Mouse (Mus musculus) liver, postnatal 0 days (tissue): ENCODE results near the gene Psip1. TPM values are rescaled to one million over a fixed set of nuclear protein-coding genes. Genes with fewer than 3 reads are reported as not detected.

Experiments used
- ATAC-seq: fragments of 200-750 bp; cut with Nextera tagmentation; 2 replicates; pipeline ENCODE4 v1.8.0; 2017; ENCODE audit warnings: mild to moderate bottlenecking, moderate library complexity
- DNase-seq: peaks from one replicate; pipeline ENCODE4 v3.0.0-alpha.2; 2016
- H3K27ac ChIP-seq: fragments of 300-500 bp; sonication (generic); 2 replicates; pipeline ENCODE4 v1.5.1; 2014; ENCODE audit warnings: antibody characterized with exemption, moderate library complexity, mild to moderate bottlenecking, low read depth
- H3K27me3 ChIP-seq: fragments of 300-500 bp; sonication (generic); 2 replicates; pipeline ENCODE4 v1.6.1; 2014; ENCODE audit warnings: low read length, control low read depth, mixed read lengths; ENCODE audit not compliant: insufficient read depth
- H3K36me3 ChIP-seq: fragments of 300-500 bp; sonication (generic); replicated peaks from 2 replicates; pipeline ENCODE4 v1.6.1; 2014; ENCODE audit warnings: mild to moderate bottlenecking, control low read depth, low read length, moderate library complexity, mixed read lengths; ENCODE audit not compliant: insufficient read depth
- H3K4me1 ChIP-seq: fragments of 300-500 bp; sonication (generic); 2 replicates; pipeline ENCODE4 v1.6.1; 2014; ENCODE audit warnings: antibody characterized with exemption, mild to moderate bottlenecking, control low read depth; ENCODE audit not compliant: insufficient read depth
- H3K4me2 ChIP-seq: fragments of 300-500 bp; sonication (generic); 2 replicates; pipeline ENCODE4 v1.6.1; 2014; ENCODE audit warnings: low read depth, mild to moderate bottlenecking, low read length, moderate library complexity, mixed read lengths
- H3K4me3 ChIP-seq: fragments of 300-500 bp; sonication (generic); 2 replicates; pipeline ENCODE4 v1.5.1; 2014; ENCODE audit warnings: low read depth, low read length
- H3K9ac ChIP-seq: fragments of 300-500 bp; sonication (generic); replicated peaks from 2 replicates; pipeline ENCODE4 v1.6.1; 2014; ENCODE audit warnings: mild to moderate bottlenecking, moderate library complexity
- H3K9me3 ChIP-seq: fragments of 300-500 bp; sonication (generic); 2 replicates; pipeline ENCODE4 v1.6.1; 2016; ENCODE audit warnings: mild to moderate bottlenecking, control low read depth, low read length, mixed read lengths
- CTCF ChIP-seq: sonication (generic); IDR thresholded peaks from 2 replicates; pipeline ENCODE4 v1.5.1; 2016; ENCODE audit warnings: antibody characterized with exemption, low read depth
- EP300 ChIP-seq: IDR thresholded peaks from 2 replicates; pipeline ENCODE4 v1.6.1; 2016; ENCODE audit warnings: antibody characterized with exemption, low read depth, mild to moderate bottlenecking
- WGBS: fragments of 180-500 bp; shearing (Covaris S2); extraction: QIAGEN DNeasy Blood & Tissue Kit; methylation state at CpG from one replicate; pipeline ENCODE4 v1.1.7; 2014; ENCODE audit not compliant: insufficient replicate concordance; 5-methylcytosine and 5-hydroxymethylcytosine counted together
- polyA plus RNA-seq: library from polyadenylated mRNA; unstranded; fragments of >200 nt; fragmentation: Nextera tagmentation; extraction: Ambion mirVana; gene quantifications from 2 replicates; pipeline ENCODE4 v1.2.1, GENCODE M21; 2015

The Psip1 gene
- polyA plus RNA-seq, 1 experiment from 2014 or later, result 30.1 TPM

- 89% methylated on average over 4 of the region's 4 CpGs for WGBS
- peaks cover 33% of the 10 kb centered on the region for H3K36me3 ChIP-seq
- DNase-seq, result no peak
- no peak overlapping the region for H3K4me3 ChIP-seq
- no peak overlapping the region for H3K9ac ChIP-seq
- H3K4me1 ChIP-seq, result no peaks in the 10 kb centered on the region
- no peak for ATAC-seq
- H3K27ac ChIP-seq, result no peak overlapping the region
- H3K9me3 ChIP-seq, result no peaks in the 10 kb centered on the region
- no peaks in the 10 kb centered on the region for H3K27me3 ChIP-seq
- no peak for TF ChIP-seq EP300
- peak; percentile 47 for TF ChIP-seq CTCF
- no peak overlapping the region for H3K4me2 ChIP-seq
Measured at GRCm38 (mm10) chr4:83428845-83429244, 57.4 kb downstream of the Psip1 start.

DNA sequence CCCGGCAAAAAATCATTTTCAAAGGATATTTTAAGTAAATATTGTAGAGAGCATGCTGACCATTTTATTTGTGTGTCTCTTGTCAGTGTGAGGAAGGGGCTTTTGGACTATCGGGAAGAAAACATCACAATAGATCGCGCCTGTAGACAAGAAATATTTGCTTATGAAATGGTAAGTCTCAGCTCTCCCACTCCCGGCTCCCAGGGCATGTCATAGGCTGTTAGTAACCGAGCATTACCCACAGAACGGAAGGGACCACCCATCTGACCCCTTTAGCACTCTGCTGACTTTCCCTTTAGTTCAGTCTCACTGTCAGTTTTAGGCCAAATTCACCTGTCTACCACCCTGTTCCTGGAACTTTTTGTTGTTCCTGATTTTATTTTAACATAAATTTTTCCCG is 58.6 kb downstream of the Psip1 start:
- Histone ChIP-seq H3K4me3 (no peak overlapping the region), H3K27ac (no peak overlapping the region), H3K9me3 (no peaks in the 10 kb centered on the region), H3K36me3 (peaks cover 36% of the 10 kb centered on the region), H3K9ac (no peak overlapping the region), H3K4me1 (no peaks in the 10 kb centered on the region), H3K27me3 (no peaks in the 10 kb centered on the region), H3K4me2 (no peak overlapping the region)
- DNase-seq, result no peak
- ATAC-seq, result no peak
- 94% methylated on average over 8 of the region's 8 CpGs for WGBS
- TF ChIP-seq CTCF (no peak), EP300 (no peak)

- DNase-seq (no peak), ATAC-seq (no peak)
- no peak for TF ChIP-seq EP300
- TF ChIP-seq CTCF, result no peak
- 83% methylated on average over 7 of the region's 7 CpGs for WGBS
- no peak overlapping the region for H3K4me2 ChIP-seq
- H3K9ac ChIP-seq, result no peak overlapping the region
- H3K9me3 ChIP-seq, result no peaks in the 10 kb centered on the region
- no peak overlapping the region for H3K27ac ChIP-seq
- H3K4me1 ChIP-seq, result no peaks in the 10 kb centered on the region
- peaks cover 31% of the 10 kb centered on the region for H3K36me3 ChIP-seq
- H3K4me3 ChIP-seq, result no peak overlapping the region
- no peaks in the 10 kb centered on the region for H3K27me3 ChIP-seq
Measured at GRCm38 (mm10) chr4:83427141-83427540, 59.1 kb downstream of the Psip1 start.

DNA sequence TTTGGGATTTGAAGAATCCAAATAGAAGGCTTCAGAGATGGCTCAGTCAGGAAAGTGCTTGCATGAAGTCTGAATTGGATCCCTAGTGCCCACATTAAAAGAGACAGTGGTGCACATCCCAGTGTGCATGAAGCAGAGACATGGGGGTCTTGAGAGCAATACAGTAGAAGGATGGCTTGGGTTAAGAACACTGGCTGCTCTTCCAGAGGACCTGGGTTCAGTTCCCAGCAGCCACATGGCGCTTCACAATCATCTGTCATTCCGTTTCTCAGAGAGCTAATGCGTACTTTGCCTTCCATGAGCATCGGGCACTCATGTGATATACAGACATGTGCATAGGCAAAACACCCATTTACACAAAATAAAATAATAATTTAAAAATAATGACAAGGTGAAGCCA is 61.1 kb downstream of the Psip1 start:
- Histone ChIP-seq H3K27ac (no peak overlapping the region), H3K4me1 (no peaks in the 10 kb centered on the region), H3K4me3 (no peak overlapping the region), H3K27me3 (no peaks in the 10 kb centered on the region), H3K9me3 (no peaks in the 10 kb centered on the region), H3K9ac (no peak overlapping the region), H3K36me3 (peaks cover 30% of the 10 kb centered on the region), H3K4me2 (no peak overlapping the region)
- no peak for DNase-seq
- TF ChIP-seq CTCF (no peak), EP300 (no peak)
- no peak for ATAC-seq
- WGBS, result 90% methylated on average over 4 of the region's 4 CpGs

DNA sequence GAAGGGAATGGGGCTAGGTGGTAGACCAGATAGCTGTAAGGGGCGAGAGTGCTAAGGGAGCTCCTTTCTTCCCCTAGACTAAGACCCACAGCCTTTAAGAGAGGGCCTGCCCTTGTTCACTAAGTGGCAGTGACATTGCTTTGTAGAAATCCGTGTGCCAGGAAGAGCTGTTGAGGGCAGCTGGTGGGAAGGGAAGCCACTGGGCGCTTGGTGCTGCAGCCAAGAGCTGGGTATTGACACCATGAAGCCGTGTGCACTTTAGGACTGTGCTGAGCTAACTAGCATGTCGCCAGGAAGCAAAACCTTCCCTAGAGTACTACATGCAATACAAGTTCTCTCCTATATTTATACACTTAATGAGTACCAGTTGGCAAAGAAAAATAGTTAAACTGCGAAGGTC is 62.6 kb downstream of the Psip1 start:
- H3K4me1 ChIP-seq, result peaks cover 4% of the 10 kb centered on the region
- H3K36me3 ChIP-seq, result peaks cover 27% of the 10 kb centered on the region
- no peak overlapping the region for H3K4me2 ChIP-seq
- no peak overlapping the region for H3K9ac ChIP-seq
- 89% methylated on average over 6 of the region's 6 CpGs for WGBS
- TF ChIP-seq EP300 (no peak), CTCF (no peak)
- H3K27me3 ChIP-seq, result no peaks in the 10 kb centered on the region
- H3K9me3 ChIP-seq, result no peaks in the 10 kb centered on the region
- no peak overlapping the region for H3K4me3 ChIP-seq
- ATAC-seq (no peak), DNase-seq (no peak)
- H3K27ac ChIP-seq, result no peak overlapping the region

- DNase-seq (no peak), ATAC-seq (no peak)
- no peak overlapping the region for H3K27ac ChIP-seq
- peak overlapping the region; percentile 90; the same call in 1 of the 2 replicates for H3K9ac ChIP-seq
- no peaks in the 10 kb centered on the region for H3K27me3 ChIP-seq
- TF ChIP-seq CTCF (no peak), EP300 (no peak)
- peak overlapping the region; percentile 89 for H3K4me3 ChIP-seq
- H3K4me1 ChIP-seq, result peaks cover 13% of the 10 kb centered on the region
- H3K9me3 ChIP-seq, result no peaks in the 10 kb centered on the region
- H3K36me3 ChIP-seq, result peaks cover 7% of the 10 kb centered on the region; the same call in 1 of the 2 replicates
- H3K4me2 ChIP-seq, result peak overlapping the region; percentile 89
- 57% methylated on average over 2 of the region's 2 CpGs for WGBS
Measured at GRCm38 (mm10) chr4:83418781-83419180, 67.5 kb downstream of the Psip1 start.

- peak; percentile 47 for ATAC-seq
- no peak for TF ChIP-seq EP300
- no peak for TF ChIP-seq CTCF
- H3K36me3 ChIP-seq, result peaks cover 4% of the 10 kb centered on the region; the same call in 1 of the 2 replicates
- peak overlapping the region; percentile 89 for H3K4me3 ChIP-seq
- H3K27ac ChIP-seq, result peak overlapping the region; percentile 49
- no peaks in the 10 kb centered on the region for H3K9me3 ChIP-seq
- H3K27me3 ChIP-seq, result no peaks in the 10 kb centered on the region
- peaks cover 13% of the 10 kb centered on the region for H3K4me1 ChIP-seq
- under 1% methylated on average over 30 of the region's 30 CpGs for WGBS
- H3K4me2 ChIP-seq, result peak overlapping the region; percentile 89
- peak overlapping the region; percentile 90 for H3K9ac ChIP-seq
- DNase-seq, result no peak
Measured at GRCm38 (mm10) chr4:83417820-83418186, 68.5 kb downstream of the Psip1 start.
